ENCODE assay signal across 32 mouse cellular contexts in the genomic region with DNA sequence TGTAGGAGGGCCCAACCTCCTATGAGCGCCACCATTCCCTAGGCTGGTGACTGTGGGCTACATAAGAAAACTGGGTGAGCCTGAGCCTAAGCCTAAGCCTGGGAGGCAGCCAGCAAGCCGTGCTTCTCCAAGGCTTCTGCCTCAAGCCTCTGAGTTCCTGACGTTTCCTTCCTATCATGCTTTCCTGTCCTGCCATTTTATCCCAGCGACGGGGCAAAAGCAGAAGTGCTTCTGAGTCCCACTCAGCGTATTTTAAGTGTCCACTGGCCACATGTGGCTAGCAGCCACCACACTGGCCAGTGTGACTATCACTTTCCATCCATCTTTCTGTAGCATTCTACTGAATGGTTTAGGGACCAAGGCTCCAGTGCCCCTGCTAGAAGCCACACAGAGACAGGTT.
A peak's percentile ranks its signal among the peaks of the same experiment; 100 is the strongest.
DNase-seq lines count a peak whose midpoint lies in the region; ATAC-seq and TF ChIP-seq lines count a peak whose summit lies in the region.
"Had no signal": no experiment of that assay in that cellular context is flagged by ENCODE, and none has a peak within 500 bp of the region (broad histone marks: within the 10 kb centered on the region; RNA-seq: fewer than 3 reads in every experiment).

No protein-coding gene starts in this region.

- no peak overlapping the region for H3K4me2 ChIP-seq in embryonic facial prominence, embryonic 13.5 days
- H3K4me2 ChIP-seq: embryonic facial prominence, embryonic 12.5 days; forebrain, embryonic 12.5 days; heart, embryonic 13.5 days; hindbrain, embryonic 15.5 days; kidney, embryonic 15.5 days; limb, embryonic 13.5 days; liver, embryonic 11.5 days; lung, embryonic 15.5 days; midbrain, embryonic 11.5 days had no signal

- no peaks in the 10 kb centered on the region for H3K27me3 ChIP-seq in embryonic facial prominence, embryonic 13.5 days
- H3K27me3 ChIP-seq in embryonic facial prominence, embryonic 10.5 days (replicated peaks; ENCODE audit: low read depth, poor library complexity, severe bottlenecking): no peaks in the 10 kb centered on the region
- H3K27me3 ChIP-seq in megakaryocyte, embryonic 14.5 days (replicated peaks): peaks cover 68% of the 10 kb centered on the region
- H3K27me3 ChIP-seq: forebrain, embryonic 12.5 days; heart, embryonic 13.5 days; hindbrain, embryonic 15.5 days; limb, embryonic 13.5 days; lung, embryonic 15.5 days had no signal

- H3K4me1 ChIP-seq in embryonic facial prominence, embryonic 13.5 days: peaks cover 22% of the 10 kb centered on the region
- H3K4me1 ChIP-seq in embryonic facial prominence, embryonic 10.5 days: peaks cover 20% of the 10 kb centered on the region
- H3K4me1 ChIP-seq in megakaryocyte, embryonic 14.5 days: peaks cover 36% of the 10 kb centered on the region

- TF ChIP-seq CTCF in left cerebral cortex, adult 2 months (IDR thresholded peaks at IDR 0.05): no peak

- ATAC-seq in embryonic facial prominence, embryonic 13.5 days (ENCODE audit: insufficient number of reproducible peaks, insufficient read depth, low FRiP score, low TSS enrichment, low read depth): no peak
- peak; percentile 50 for ATAC-seq in granulocyte monocyte progenitor cell, adult 5-6 weeks (replicated peaks; ENCODE audit: poor library complexity, severe bottlenecking)
- ATAC-seq: forebrain, postnatal 0 days; midbrain, embryonic 16.5 days had no signal

- H3K27ac ChIP-seq in embryonic facial prominence, embryonic 13.5 days: peak overlapping the region; percentile 7; the same call in 1 of the 2 replicates
- no peak overlapping the region for H3K27ac ChIP-seq in embryonic facial prominence, embryonic 10.5 days (replicated peaks)
- 0 out of 2 replicates have a peak overlapping the region, but pooled peaks have one; percentile 24 for H3K27ac ChIP-seq in left cerebral cortex, adult 2 months
- H3K27ac ChIP-seq: embryonic facial prominence, embryonic 12.5 days; forebrain, embryonic 12.5 days; heart, adult 2 months; hindbrain, embryonic 10.5 days; hindbrain, embryonic 15.5 days; kidney, embryonic 15.5 days; limb, embryonic 13.5 days; lung, embryonic 15.5 days had no signal

- DNase-seq in embryonic facial prominence, embryonic 10.5 days (ENCODE audit: low spot score): no peak
- DNase-seq in left cerebral cortex, adult 2 months (ENCODE audit: extremely low spot score in 1 of 2, low spot score in 2 of 2): no peak
- DNase-seq in left cerebral cortex, postnatal 25 days (ENCODE audit: low spot score in 2 of 2): no peak
- DNase-seq in c-Kit-positive CD71-positive TER-119-positive erythroid progenitor cells, embryonic 14.5 days (ENCODE audit: low spot score): no peak
- DNase-seq in cerebellum, postnatal 4 days (ENCODE audit: low spot score in 2 of 2): no peak
- DNase-seq: adrenal gland, adult 8-10 months; cerebellum, adult 18-20 months; cerebellum, postnatal 10 days; forebrain, postnatal 0 days; gastrocnemius, postnatal 25 days; heart, postnatal 10 days; kidney, adult 18-20 months; kidney, postnatal 25 days; right cerebral cortex, adult 18-20 months; right cerebral cortex, postnatal 4 days; thymus, postnatal 14 days had no signal

- no peak overlapping the region for H3K4me3 ChIP-seq in embryonic facial prominence, embryonic 13.5 days
- no peak overlapping the region for H3K4me3 ChIP-seq in embryonic facial prominence, embryonic 10.5 days
- no peak overlapping the region for H3K4me3 ChIP-seq in left cerebral cortex, adult 2 months
- peak overlapping the region; percentile 19 for H3K4me3 ChIP-seq in megakaryocyte, embryonic 14.5 days (replicated peaks)
- H3K4me3 ChIP-seq: embryonic facial prominence, embryonic 12.5 days; forebrain, embryonic 12.5 days; heart, adult 2 months; heart, embryonic 13.5 days; hindbrain, embryonic 10.5 days; hindbrain, embryonic 15.5 days; kidney, embryonic 15.5 days; limb, embryonic 13.5 days; lung, embryonic 15.5 days had no signal

- no peak overlapping the region for H3K9ac ChIP-seq in embryonic facial prominence, embryonic 13.5 days
- H3K9ac ChIP-seq: embryonic facial prominence, embryonic 12.5 days; forebrain, embryonic 12.5 days; forebrain, postnatal 0 days; heart, embryonic 13.5 days; hindbrain, embryonic 15.5 days; kidney, embryonic 15.5 days; limb, embryonic 13.5 days; lung, embryonic 15.5 days had no signal

- 87% methylated on average over 6 of the region's 6 CpGs for WGBS in embryonic facial prominence, embryonic 13.5 days
- WGBS in embryonic facial prominence, embryonic 10.5 days: 86% methylated on average over 6 of the region's 6 CpGs

- H3K36me3 ChIP-seq in embryonic facial prominence, embryonic 13.5 days: no peaks in the 10 kb centered on the region
- H3K36me3 ChIP-seq in embryonic facial prominence, embryonic 10.5 days (replicated peaks): no peaks in the 10 kb centered on the region
- peaks cover 19% of the 10 kb centered on the region for H3K36me3 ChIP-seq in megakaryocyte, embryonic 14.5 days (replicated peaks; ENCODE audit: low read length)
- H3K36me3 ChIP-seq: embryonic facial prominence, embryonic 12.5 days; forebrain, embryonic 12.5 days; G1E; hindbrain, embryonic 10.5 days; hindbrain, embryonic 15.5 days; kidney, embryonic 15.5 days; lung, embryonic 15.5 days had no signal

- H3K9me3 ChIP-seq in embryonic facial prominence, embryonic 13.5 days: no peaks in the 10 kb centered on the region
- H3K9me3 ChIP-seq in embryonic facial prominence, embryonic 10.5 days: no peaks in the 10 kb centered on the region
- no peaks in the 10 kb centered on the region for H3K9me3 ChIP-seq in megakaryocyte, embryonic 14.5 days
- H3K9me3 ChIP-seq: embryonic facial prominence, embryonic 12.5 days; forebrain, embryonic 12.5 days; heart, embryonic 13.5 days; hindbrain, embryonic 10.5 days; hindbrain, embryonic 15.5 days; kidney, embryonic 15.5 days; limb, embryonic 13.5 days; lung, embryonic 15.5 days had no signal

- intact Hi-C loops in left cerebral cortex, adult 2 months (cut with DNase I): no loop called here
- intact Hi-C loops in left cerebral cortex, postnatal 25 days (cut with DNase I): no loop called here
